Mouse (Mus musculus) T-helper 17 cell (primary cell): ENCODE measurements around the gene Syt16.

Experiments
- in situ Hi-C, 2 experiments: fragments of 300-600 bp; cut with MboI, MseI; formaldehyde crosslinking; loops; 1 replicate in 1 of 2; 2 replicates in 1 of 2; pipeline ENCODE4 v1.15.1; 2025; ENCODE audit warnings: high pct_unique_total_duplicates in 2 of 2

Gene Syt16

DNA sequence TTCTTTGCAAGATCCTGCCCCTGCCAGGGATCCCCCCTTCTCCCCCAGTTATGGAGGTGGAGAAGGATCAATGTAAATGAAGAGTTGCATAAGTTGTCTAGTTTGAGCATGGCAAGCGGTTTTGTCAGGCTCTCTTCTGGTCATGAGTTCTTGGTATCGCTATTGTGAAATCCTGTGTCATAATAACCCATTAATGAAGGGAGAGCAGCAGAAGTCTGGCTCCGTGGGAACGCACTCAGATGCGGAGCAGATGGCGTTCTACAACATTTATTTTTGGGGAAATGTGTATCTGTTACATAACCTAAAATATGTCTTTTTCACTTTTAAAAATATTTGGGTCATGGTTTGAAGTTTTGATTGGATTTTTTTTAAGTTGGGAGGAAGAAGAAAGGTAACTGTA, 304.1 kb downstream of the Syt16 start:
- in situ Hi-C loops: no loop called here

- in situ Hi-C loops: no loop called here
Observed at GRCm38 (mm10) chr12:74303418-74304294, 306.2 kb downstream of the Syt16 start.

- in situ Hi-C loops: no loop called here
Observed at GRCm38 (mm10) chr12:74312611-74313010, 315.1 kb downstream of the Syt16 start.

DNA sequence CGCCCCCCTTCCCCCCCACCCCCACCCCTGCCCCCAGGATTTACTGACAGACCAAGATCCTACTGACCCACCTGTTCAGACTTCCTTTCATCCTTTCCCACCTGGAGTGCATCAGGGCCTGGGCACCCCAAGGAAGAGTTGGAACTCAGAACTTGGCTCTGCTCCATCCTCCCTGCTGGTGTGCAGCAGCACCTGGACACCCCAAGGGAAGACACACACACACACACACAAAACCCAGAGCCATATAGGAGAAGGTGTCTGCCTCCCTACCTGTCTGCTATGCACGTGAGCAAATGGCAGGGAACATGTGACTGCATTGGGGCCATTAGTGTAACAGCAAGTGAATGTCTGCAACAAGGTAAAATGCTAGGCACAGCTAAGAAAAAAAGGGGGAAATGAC, 317.8 kb downstream of the Syt16 start:
- in situ Hi-C loops: no loop called here

- in situ Hi-C loops: no loop called here
Observed at GRCm38 (mm10) chr12:74316344-74316973, 319.0 kb downstream of the Syt16 start, which contains the start of gene Gm11042. TSS of gene Gm11042 (minus strand) at chr12:74316394.

DNA sequence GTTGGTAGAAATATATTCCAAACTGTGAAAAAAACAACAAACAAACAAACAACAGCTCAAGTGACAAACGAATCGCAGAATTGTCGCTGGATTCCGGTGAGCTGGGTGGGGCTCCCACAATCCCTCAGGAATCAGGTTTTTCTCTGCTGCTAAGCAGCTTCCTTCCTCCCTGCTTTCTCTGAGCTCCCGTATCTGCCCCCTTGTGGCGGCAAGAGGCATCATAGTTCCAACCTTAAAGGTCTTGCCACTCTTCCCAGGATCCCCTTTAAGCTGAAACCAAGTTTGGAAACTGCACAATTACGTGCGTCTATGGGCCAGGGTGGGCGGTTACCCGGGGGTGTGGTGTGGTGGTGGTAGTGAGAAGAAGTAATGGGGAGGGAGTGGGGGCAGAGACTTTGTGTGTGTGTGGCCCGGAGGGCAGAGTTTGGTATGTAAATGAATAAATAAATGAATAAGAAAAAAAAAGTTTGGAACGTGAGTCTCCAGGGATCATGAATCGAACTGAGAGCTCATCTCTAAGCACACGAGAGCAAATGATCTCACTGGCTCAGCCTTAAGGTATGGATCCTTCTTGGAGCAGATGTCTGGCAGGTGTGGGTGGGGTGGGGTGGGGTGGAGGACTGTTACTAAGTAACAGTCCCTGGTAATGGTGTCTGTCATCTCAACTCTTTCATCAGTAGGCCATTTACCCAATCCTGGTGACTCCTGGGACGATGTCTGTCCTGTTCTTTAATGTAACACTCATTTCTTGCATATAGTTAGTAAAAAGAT, 319.7 kb downstream of the Syt16 start:
- in situ Hi-C loops: no loop called here

- in situ Hi-C loops: no loop called here
Observed at GRCm38 (mm10) chr12:74320318-74320717, 322.9 kb downstream of the Syt16 start.

- in situ Hi-C loops: no loop called here
Observed at GRCm38 (mm10) chr12:74321981-74322380, 324.5 kb downstream of the Syt16 start.
